Mouse (Mus musculus): ENCODE measurements around the gene Grid2. TPM values are rescaled to one million over a fixed set of nuclear protein-coding genes. Genes with fewer than 3 reads are reported as not detected.

The Grid2 gene
- polyA plus RNA-seq, 1 experiment from 2014 or later: 0.21 TPM

DNA sequence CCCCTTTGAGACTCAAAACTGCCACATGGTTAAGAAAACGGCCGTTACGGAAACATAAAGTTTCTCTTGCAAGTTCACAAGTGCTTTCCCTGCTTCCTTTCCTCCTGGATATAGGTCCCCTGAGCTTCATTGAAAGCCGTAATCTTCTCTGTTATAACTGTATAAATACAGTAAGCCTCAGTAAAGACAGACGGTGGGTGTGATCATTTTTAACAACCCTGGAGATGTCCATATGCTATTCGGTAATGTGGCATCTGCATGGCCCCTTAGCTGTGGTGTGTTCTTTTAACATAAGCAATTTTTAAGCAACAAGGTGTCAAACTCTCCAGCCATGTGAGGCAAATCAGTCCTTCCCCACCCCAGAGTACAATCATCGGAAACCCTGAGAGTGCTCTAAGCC, 892.9 kb downstream of the Grid2 start:
- Histone ChIP-seq H3K27me3 (ENCODE audit: control insufficient read depth, insufficient read depth, low read length) (no peaks in the 10 kb centered on the region), H3K4me3 (ENCODE audit: low read depth, low read length) (no peak overlapping the region), H3K9me3 (ENCODE audit: control insufficient read depth, low read length) (no peaks in the 10 kb centered on the region), H3K4me1 (ENCODE audit: control insufficient read depth, insufficient read depth, low read length) (no peaks in the 10 kb centered on the region), H3K9ac (ENCODE audit: low read length) (no peak overlapping the region), H3K27ac (replicated peaks; ENCODE audit: low read depth, low read length) (no peak overlapping the region), H3K4me2 (ENCODE audit: low read depth, severe bottlenecking) (no peak overlapping the region), H3K36me3 (ENCODE audit: control insufficient read depth, insufficient read depth, low read length) (no peaks in the 10 kb centered on the region)
- ATAC-seq (ENCODE audit: insufficient number of reproducible peaks, low FRiP score, low TSS enrichment, low read depth) (no peak), DNase-seq (ENCODE audit: low spot score) (no peak)
- 79% methylated on average over 7 of the region's 7 CpGs for WGBS

- H3K9me3 ChIP-seq (ENCODE audit: control insufficient read depth, low read length): no peaks in the 10 kb centered on the region
- ATAC-seq (ENCODE audit: insufficient number of reproducible peaks, low FRiP score, low TSS enrichment, low read depth) (no peak), DNase-seq (ENCODE audit: low spot score) (no peak)
- no peak overlapping the region for H3K4me2 ChIP-seq (ENCODE audit: low read depth, severe bottlenecking)
- no peaks in the 10 kb centered on the region for H3K4me1 ChIP-seq (ENCODE audit: control insufficient read depth, insufficient read depth, low read length)
- no peaks in the 10 kb centered on the region for H3K36me3 ChIP-seq (ENCODE audit: control insufficient read depth, insufficient read depth, low read length)
- 98% methylated on average over 1 of the region's 1 CpGs for WGBS
- no peaks in the 10 kb centered on the region for H3K27me3 ChIP-seq (ENCODE audit: control insufficient read depth, insufficient read depth, low read length)
- H3K9ac ChIP-seq (ENCODE audit: low read length): no peak overlapping the region
- no peak overlapping the region for H3K27ac ChIP-seq (replicated peaks; ENCODE audit: low read depth, low read length)
- H3K4me3 ChIP-seq (ENCODE audit: low read depth, low read length): no peak overlapping the region
Measured at GRCm38 (mm10) chr6:64174995-64175612, 919.4 kb downstream of the Grid2 start.

GRCm38 (mm10) chr6:64193646-64194045, 938.0 kb downstream of the Grid2 start:
- DNase-seq (ENCODE audit: low spot score) (no peak), ATAC-seq (ENCODE audit: insufficient number of reproducible peaks, low FRiP score, low TSS enrichment, low read depth) (no peak)
- no peak overlapping the region for H3K9ac ChIP-seq (ENCODE audit: low read length)
- no peaks in the 10 kb centered on the region for H3K36me3 ChIP-seq (ENCODE audit: control insufficient read depth, insufficient read depth, low read length)
- H3K27me3 ChIP-seq (ENCODE audit: control insufficient read depth, insufficient read depth, low read length): no peaks in the 10 kb centered on the region
- H3K27ac ChIP-seq (replicated peaks; ENCODE audit: low read depth, low read length): no peak overlapping the region
- H3K4me3 ChIP-seq (ENCODE audit: low read depth, low read length): no peak overlapping the region
- no peaks in the 10 kb centered on the region for H3K4me1 ChIP-seq (ENCODE audit: control insufficient read depth, insufficient read depth, low read length)
- no peak overlapping the region for H3K4me2 ChIP-seq (ENCODE audit: low read depth, severe bottlenecking)
- H3K9me3 ChIP-seq (ENCODE audit: control insufficient read depth, low read length): no peaks in the 10 kb centered on the region
- whole genome bisulfite sequencing: 66% methylated on average over 1 of the region's 1 CpGs

DNA sequence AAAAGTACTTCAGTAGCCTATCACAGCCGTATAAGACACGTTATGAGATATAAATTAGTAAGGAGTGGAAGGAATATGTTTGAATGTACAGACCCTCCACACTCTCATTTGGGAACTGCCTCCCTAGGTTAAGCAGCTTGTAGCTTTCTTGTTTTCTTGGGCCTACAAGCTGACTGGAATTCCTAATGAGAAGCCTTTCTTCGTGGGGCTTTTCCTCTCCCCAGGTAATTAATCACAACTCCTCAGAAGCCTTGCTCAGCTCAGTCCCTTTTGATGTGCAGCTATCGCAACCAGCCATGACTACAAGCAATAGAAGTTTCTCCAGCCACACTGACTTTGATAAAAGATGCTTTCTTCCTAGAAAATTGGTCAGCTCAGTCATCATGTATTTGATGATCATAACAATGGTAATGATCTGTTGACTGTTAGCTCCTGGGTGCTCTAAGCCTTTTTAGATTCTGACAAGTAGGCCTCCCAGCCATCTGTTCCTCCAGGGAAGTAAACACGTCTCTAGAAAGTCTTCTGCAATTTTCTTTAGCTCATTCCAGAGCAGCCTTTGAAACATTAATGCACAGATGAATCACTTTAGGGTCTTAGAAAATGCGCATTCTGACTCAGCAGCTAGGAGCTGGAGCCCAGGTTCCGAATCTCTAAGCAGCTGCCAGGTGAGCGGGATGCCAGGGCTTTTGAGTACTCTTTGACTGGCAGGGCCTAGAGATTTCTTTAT, 946.9 kb downstream of the Grid2 start:
- Histone ChIP-seq H3K27me3 (ENCODE audit: control insufficient read depth, insufficient read depth, low read length) (no peaks in the 10 kb centered on the region), H3K4me2 (ENCODE audit: low read depth, severe bottlenecking) (no peak overlapping the region), H3K36me3 (ENCODE audit: control insufficient read depth, insufficient read depth, low read length) (no peaks in the 10 kb centered on the region), H3K9me3 (ENCODE audit: control insufficient read depth, low read length) (no peaks in the 10 kb centered on the region), H3K27ac (replicated peaks; ENCODE audit: low read depth, low read length) (no peak overlapping the region), H3K4me3 (ENCODE audit: low read depth, low read length) (no peak overlapping the region), H3K9ac (ENCODE audit: low read length) (no peak overlapping the region), H3K4me1 (ENCODE audit: control insufficient read depth, insufficient read depth, low read length) (no peaks in the 10 kb centered on the region)
- DNase-seq (ENCODE audit: low spot score): no peak
- WGBS: 19% methylated on average over 8 of the region's 8 CpGs
- no peak for ATAC-seq (ENCODE audit: insufficient number of reproducible peaks, low FRiP score, low TSS enrichment, low read depth)

- H3K4me3 ChIP-seq (ENCODE audit: low read depth, low read length): no peak overlapping the region
- H3K4me1 ChIP-seq (ENCODE audit: control insufficient read depth, insufficient read depth, low read length): no peaks in the 10 kb centered on the region
- no peak overlapping the region for H3K9ac ChIP-seq (ENCODE audit: low read length)
- no peak for DNase-seq (ENCODE audit: low spot score)
- no peaks in the 10 kb centered on the region for H3K36me3 ChIP-seq (ENCODE audit: control insufficient read depth, insufficient read depth, low read length)
- H3K27me3 ChIP-seq (ENCODE audit: control insufficient read depth, insufficient read depth, low read length): no peaks in the 10 kb centered on the region
- no peak overlapping the region for H3K4me2 ChIP-seq (ENCODE audit: low read depth, severe bottlenecking)
- ATAC-seq (ENCODE audit: insufficient number of reproducible peaks, low FRiP score, low TSS enrichment, low read depth): no peak
- H3K27ac ChIP-seq (replicated peaks; ENCODE audit: low read depth, low read length): no peak overlapping the region
- H3K9me3 ChIP-seq (ENCODE audit: control insufficient read depth, low read length): no peaks in the 10 kb centered on the region
- WGBS: 76% methylated on average over 3 of the region's 3 CpGs
Measured at GRCm38 (mm10) chr6:64236351-64236750, 980.7 kb downstream of the Grid2 start.

DNA sequence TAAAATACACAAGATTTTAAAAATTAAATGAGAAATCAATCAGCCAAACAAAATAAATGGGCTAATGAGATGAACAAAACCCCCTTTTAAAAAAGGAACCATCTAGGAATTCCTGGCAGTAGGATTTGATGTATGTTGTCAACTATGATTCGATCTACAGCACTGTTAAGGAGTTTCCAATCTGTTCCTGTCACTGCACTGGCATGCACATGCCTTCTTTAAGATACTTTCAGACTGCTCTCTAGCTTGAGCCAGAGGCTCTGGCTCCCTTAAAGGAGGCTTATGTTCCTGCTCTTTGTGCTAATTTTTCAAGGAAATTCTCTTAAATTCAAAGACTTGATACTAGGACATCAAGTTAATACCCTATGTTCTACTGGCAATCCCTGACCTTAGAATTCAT, 984.9 kb downstream of the Grid2 start:
- 77% methylated on average over 1 of the region's 1 CpGs for WGBS
- ATAC-seq (ENCODE audit: insufficient number of reproducible peaks, low FRiP score, low TSS enrichment, low read depth) (no peak), DNase-seq (ENCODE audit: low spot score) (no peak)

GRCm38 (mm10) chr6:64245951-64246350, 990.3 kb downstream of the Grid2 start:
- DNase-seq (ENCODE audit: low spot score) (no peak), ATAC-seq (ENCODE audit: insufficient number of reproducible peaks, low FRiP score, low TSS enrichment, low read depth) (no peak)
- Histone ChIP-seq H3K4me2 (ENCODE audit: low read depth, severe bottlenecking) (no peak overlapping the region), H3K9ac (ENCODE audit: low read length) (no peak overlapping the region), H3K36me3 (ENCODE audit: control insufficient read depth, insufficient read depth, low read length) (no peaks in the 10 kb centered on the region), H3K27ac (replicated peaks; ENCODE audit: low read depth, low read length) (no peak overlapping the region), H3K4me1 (ENCODE audit: control insufficient read depth, insufficient read depth, low read length) (no peaks in the 10 kb centered on the region), H3K9me3 (ENCODE audit: control insufficient read depth, low read length) (no peaks in the 10 kb centered on the region), H3K27me3 (ENCODE audit: control insufficient read depth, insufficient read depth, low read length) (no peaks in the 10 kb centered on the region), H3K4me3 (ENCODE audit: low read depth, low read length) (no peak overlapping the region)
- 90% methylated on average over 1 of the region's 1 CpGs for WGBS

More for the DNA sequence above, 984.9 kb downstream of the Grid2 start:
- H3K9ac ChIP-seq (ENCODE audit: low read length): no peak overlapping the region
- H3K27ac ChIP-seq (replicated peaks; ENCODE audit: low read depth, low read length): no peak overlapping the region
- no peaks in the 10 kb centered on the region for H3K36me3 ChIP-seq (ENCODE audit: control insufficient read depth, insufficient read depth, low read length)
- H3K4me3 ChIP-seq (ENCODE audit: low read depth, low read length): no peak overlapping the region
- no peak overlapping the region for H3K4me2 ChIP-seq (ENCODE audit: low read depth, severe bottlenecking)
- H3K4me1 ChIP-seq (ENCODE audit: control insufficient read depth, insufficient read depth, low read length): no peaks in the 10 kb centered on the region
- H3K27me3 ChIP-seq (ENCODE audit: control insufficient read depth, insufficient read depth, low read length): no peaks in the 10 kb centered on the region
- H3K9me3 ChIP-seq (ENCODE audit: control insufficient read depth, low read length): no peaks in the 10 kb centered on the region

DNA sequence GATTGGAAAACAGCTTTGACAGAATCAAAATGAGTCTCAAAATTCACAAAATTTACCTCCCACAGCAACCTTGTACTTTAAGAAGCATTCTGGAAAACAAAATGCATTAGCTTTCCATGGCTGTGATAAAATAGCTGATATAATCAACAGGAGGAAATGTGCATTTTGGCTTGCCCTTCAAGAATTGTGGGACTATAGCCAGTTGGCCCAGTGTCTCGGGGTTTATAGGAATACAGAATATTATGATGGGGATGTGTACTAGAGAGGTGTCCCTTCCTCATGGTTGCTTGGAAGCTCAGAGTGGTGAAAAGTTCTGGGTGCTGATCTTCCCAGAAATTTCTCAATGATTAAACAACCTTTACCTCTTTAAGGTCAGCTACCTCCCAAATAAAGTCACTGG, 995.4 kb downstream of the Grid2 start:
- ATAC-seq (ENCODE audit: insufficient number of reproducible peaks, low FRiP score, low TSS enrichment, low read depth): no peak
- Histone ChIP-seq H3K9ac (ENCODE audit: low read length) (no peak overlapping the region), H3K27ac (replicated peaks; ENCODE audit: low read depth, low read length) (no peak overlapping the region), H3K36me3 (ENCODE audit: control insufficient read depth, insufficient read depth, low read length) (no peaks in the 10 kb centered on the region), H3K9me3 (ENCODE audit: control insufficient read depth, low read length) (no peaks in the 10 kb centered on the region), H3K4me1 (ENCODE audit: control insufficient read depth, insufficient read depth, low read length) (no peaks in the 10 kb centered on the region), H3K4me3 (ENCODE audit: low read depth, low read length) (no peak overlapping the region), H3K27me3 (ENCODE audit: control insufficient read depth, insufficient read depth, low read length) (no peaks in the 10 kb centered on the region), H3K4me2 (ENCODE audit: low read depth, severe bottlenecking) (no peak overlapping the region)
- 75% methylated on average over 1 of the region's 1 CpGs for WGBS
- DNase-seq (ENCODE audit: low spot score): no peak

Measured in limb, embryonic 11.5 days (tissue).